Mouse (Mus musculus): ENCODE data around the gene Foxp4. TPM values are rescaled to one million over a fixed set of nuclear protein-coding genes. Genes with fewer than 3 reads are reported as not detected.

Gene Foxp4
- total and polyA plus RNA-seq, 3 experiments, result 3.3 to 41.7 (median 9.9) TPM

GRCm38 (mm10) chr17:47841521-47841920 is 82.9 kb downstream of the Foxp4 start:
- in situ Hi-C loops (cut with MboI; ENCODE audit: low pct_ligation_motif_present, low pct_unique_long_range_greater_than_20kb, low sequenced_read_pairs), result loop anchor here (5.0 kb wide), 1 partner anchor 44 kb away; no protein-coding TSS in a partner anchor
- no peak overlapping the region for H3K27ac ChIP-seq (ENCODE audit: insufficient read depth, low read depth)
- no peak for DNase-seq (ENCODE audit: extremely low read depth)

GRCm38 (mm10) chr17:47837808-47838207 is 86.6 kb downstream of the Foxp4 start:
- H3K4me1 ChIP-seq (ENCODE audit: control insufficient read depth in 1 of 2, insufficient read depth in 2 of 2), result 0 out of 4 replicates have a peak, but pooled peaks cover 0 to 2% of the 10 kb centered on the region in 2 experiments
- no peaks in the 10 kb centered on the region for H3K79me2 ChIP-seq (replicated peaks; ENCODE audit: control insufficient read depth, extremely low read depth, insufficient read depth, poor library complexity, severe bottlenecking)
- in situ Hi-C loops (cut with MboI; ENCODE audit: low pct_ligation_motif_present, low pct_unique_long_range_greater_than_20kb, low sequenced_read_pairs) (no loop called here), dilution Hi-C loops (cut with MboI; ENCODE audit: extremely low pct_ligation_motif_present, extremely low pct_unique_long_range_greater_than_20kb, low sequenced_read_pairs) (no loop called here)
- no peak overlapping the region for H3K27ac ChIP-seq (ENCODE audit: insufficient read depth, low read depth)
- no peak overlapping the region for H3K9ac ChIP-seq (ENCODE audit: insufficient read depth, low read depth)
- H3K4me3 ChIP-seq (replicated peaks in 1 of 3; ENCODE audit: low read depth in 2 of 3, low read length in 2 of 3, poor library complexity in 1 of 3), result no peak overlapping the region
- no peak overlapping the region for H3K4me2 ChIP-seq (ENCODE audit: insufficient read depth, low read depth, poor library complexity, severe bottlenecking)
- H3K27me3 ChIP-seq (replicated peaks), result peaks cover 11% of the 10 kb centered on the region
- no peak for DNase-seq (ENCODE audit: extremely low read depth)
- TF ChIP-seq JUND (conservative IDR thresholded peaks at IDR 0.05; ENCODE audit: low read depth, low read length), result no peak
- no peak for TF ChIP-seq ZKSCAN1 (IDR thresholded peaks at IDR 0.05; ENCODE audit: borderline replicate concordance, low read depth, low read length)
- TF ChIP-seq KAT2A (IDR thresholded peaks at IDR 0.05; ENCODE audit: insufficient replicate concordance, low read length), result no peak
- TF ChIP-seq JUN (IDR thresholded peaks at IDR 0.05; ENCODE audit: insufficient read depth, low read depth, low read length), result no peak
- no peak for TF ChIP-seq MAX (IDR thresholded peaks at IDR 0.05; ENCODE audit: low read length)
- no peak for TF ChIP-seq TCF12 (IDR thresholded peaks at IDR 0.05; ENCODE audit: low read depth, low read length)
- TF ChIP-seq UBTF (IDR thresholded peaks at IDR 0.05; ENCODE audit: low read depth, low read length), result no peak
- TF ChIP-seq MAZ (IDR thresholded peaks at IDR 0.05; ENCODE audit: low read depth, low read length), result no peak
- no peak for TF ChIP-seq ETS1 (conservative IDR thresholded peaks at IDR 0.05; ENCODE audit: low read depth, low read length)
- no peak for TF ChIP-seq E2F4 (IDR thresholded peaks at IDR 0.05; ENCODE audit: insufficient replicate concordance, low read depth, low read length)
- no peak for TF ChIP-seq RCOR1 (conservative IDR thresholded peaks at IDR 0.05; ENCODE audit: low read depth, low read length)
- TF ChIP-seq MYC (IDR thresholded peaks at IDR 0.05; ENCODE audit: low read depth, low read length), result no peak
- no peak for TF ChIP-seq SIN3A (IDR thresholded peaks at IDR 0.05; ENCODE audit: low read length)
- no peak for TF ChIP-seq POLR2A (IDR thresholded peaks at IDR 0.05; ENCODE audit: low read depth, low read length)
- no peak for TF ChIP-seq IRF4 (IDR thresholded peaks at IDR 0.05; ENCODE audit: low read depth, low read length)
- no peaks in the 10 kb centered on the region for H3K36me3 ChIP-seq (replicated peaks in 1 of 2; ENCODE audit: control insufficient read depth in 1 of 2, insufficient read depth in 1 of 2, low read length in 1 of 2)
- H3K9me3 ChIP-seq (replicated peaks; ENCODE audit: low read length), result peaks cover 6% of the 10 kb centered on the region

More at GRCm38 (mm10) chr17:47841521-47841920, 82.9 kb downstream of the Foxp4 start:
- TF ChIP-seq MEF2A (IDR thresholded peaks at IDR 0.05; ENCODE audit: borderline replicate concordance, low read depth, low read length), result no peak
- TF ChIP-seq JUN (IDR thresholded peaks at IDR 0.05; ENCODE audit: insufficient read depth, low read depth, low read length), result no peak
- TF ChIP-seq PAX5 (IDR thresholded peaks at IDR 0.05; ENCODE audit: low read length), result no peak
- no peak for TF ChIP-seq EP300 (IDR thresholded peaks at IDR 0.05; ENCODE audit: low read length)
- no peak for TF ChIP-seq E2F4 (IDR thresholded peaks at IDR 0.05; ENCODE audit: insufficient replicate concordance, low read depth, low read length)
- dilution Hi-C loops (cut with MboI; ENCODE audit: extremely low pct_ligation_motif_present, extremely low pct_unique_long_range_greater_than_20kb, low sequenced_read_pairs), result no loop called here
- no peak overlapping the region for H3K4me2 ChIP-seq (ENCODE audit: insufficient read depth, low read depth, poor library complexity, severe bottlenecking)
- no peak overlapping the region for H3K9ac ChIP-seq (ENCODE audit: insufficient read depth, low read depth)
- H3K4me3 ChIP-seq (replicated peaks in 1 of 3; ENCODE audit: low read depth in 2 of 3, low read length in 2 of 3, poor library complexity in 1 of 3), result no peak overlapping the region
- H3K36me3 ChIP-seq (replicated peaks in 1 of 2; ENCODE audit: control insufficient read depth in 1 of 2, insufficient read depth in 1 of 2, low read length in 1 of 2), result no peaks in the 10 kb centered on the region
- H3K27me3 ChIP-seq (replicated peaks), result peaks cover 9% of the 10 kb centered on the region
- H3K79me2 ChIP-seq (replicated peaks; ENCODE audit: control insufficient read depth, extremely low read depth, insufficient read depth, poor library complexity, severe bottlenecking), result no peaks in the 10 kb centered on the region
- H3K9me3 ChIP-seq (replicated peaks; ENCODE audit: low read length), result peaks cover 18% of the 10 kb centered on the region
- H3K4me1 ChIP-seq (ENCODE audit: control insufficient read depth in 1 of 2, insufficient read depth in 2 of 2), result 0 out of 4 replicates have a peak, but pooled peaks cover 0 to 2% of the 10 kb centered on the region in 2 experiments
